Mouse (Mus musculus) MEL-GATA-1-ER (cell line): ENCODE measurements at regions not wholly inside any gene's neighbourhood (a gene's known extent, or its start where the extent isn't known, plus 50 kb on each side); places are given as distances from the start of the nearest gene placed in this dataset.

Experiments
- DNase-seq: peaks from one replicate; pipeline ENCODE4 v3.0.0-alpha.2; 2012; ENCODE audit warnings: low read depth; ENCODE audit errors: extremely low read depth

GRCm38 (mm10) chr10:51056950-51057349, 162.4 kb downstream of the Sim1 start:
- DNase-seq, result no peak

- no peak for DNase-seq
These were observed 163.8 kb downstream of the Sim1 start for GRCm38 (mm10) chr10:51058333-51058732.

GRCm38 (mm10) chr10:51101590-51101989, 207.0 kb downstream of the Sim1 start:
- no peak for DNase-seq

DNA sequence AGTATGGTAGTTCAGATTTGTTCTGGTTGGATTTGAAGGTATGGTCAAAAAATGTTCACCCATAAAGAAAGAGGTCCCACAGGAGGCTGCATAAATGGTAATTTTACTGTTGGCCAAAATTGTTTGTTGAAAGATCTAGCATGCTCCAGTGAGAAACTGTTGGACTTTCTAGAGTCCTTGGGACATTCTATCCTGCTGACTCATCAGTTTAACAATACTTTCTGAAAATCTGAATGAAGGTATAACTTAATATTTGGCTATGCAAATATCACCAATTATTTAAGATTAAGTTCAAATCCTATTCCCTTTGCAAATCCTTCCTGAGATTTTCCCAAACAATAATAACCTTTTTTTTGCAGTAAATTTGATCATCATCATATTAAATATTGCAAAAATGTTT, 257.3 kb downstream of the Sim1 start:
- no peak for DNase-seq

DNA sequence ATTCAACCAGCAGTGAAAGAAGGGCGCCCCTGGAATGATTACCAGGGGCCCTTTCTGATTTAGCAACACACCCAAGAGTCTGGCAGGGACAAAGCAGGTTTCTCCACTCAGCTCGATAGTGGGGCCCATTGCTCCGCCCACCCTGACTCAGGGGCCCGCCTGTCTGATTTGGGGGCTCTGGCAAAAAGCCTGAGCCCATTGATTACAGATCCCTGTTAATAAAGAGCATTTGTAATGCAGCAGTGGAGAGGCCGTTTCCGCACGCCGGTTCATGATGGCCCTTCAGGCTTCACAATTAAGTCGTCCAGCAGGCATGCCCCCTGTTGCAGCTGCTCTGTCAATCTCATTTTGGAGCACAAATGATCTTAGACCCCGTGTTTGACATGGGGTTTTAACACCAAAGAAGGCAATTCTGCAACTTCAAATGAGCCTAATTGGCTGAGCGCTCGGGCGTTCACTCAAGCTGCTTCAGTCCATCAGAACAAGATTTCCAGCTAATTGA, 259.0 kb downstream of the Sim1 start:
- no peak for DNase-seq

- no peak for DNase-seq
These were observed 259.5 kb downstream of the Sim1 start for GRCm38 (mm10) chr10:51154016-51154415.

- DNase-seq, result no peak
These were observed 260.2 kb downstream of the Sim1 start for GRCm38 (mm10) chr10:51154743-51155142.

DNA sequence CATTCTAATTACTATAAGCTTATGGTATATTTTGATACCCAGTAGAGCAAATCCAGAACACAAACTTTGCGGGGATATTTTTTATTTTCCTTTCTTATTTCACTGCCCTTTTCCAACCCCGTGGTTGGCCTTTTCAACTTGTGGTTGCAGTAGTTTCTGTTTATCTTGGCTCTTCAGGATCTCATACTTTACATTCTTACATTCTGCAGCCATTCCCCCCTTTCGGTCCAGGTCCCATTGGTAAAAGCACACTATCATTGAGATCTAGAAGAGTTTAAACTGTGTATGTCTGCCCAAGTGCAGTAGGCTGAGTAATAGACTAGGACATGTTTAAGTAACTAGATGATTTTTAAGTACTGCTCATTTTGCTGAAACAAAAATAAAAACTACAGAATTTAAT, 279.1 kb downstream of the Sim1 start:
- DNase-seq, result no peak

DNA sequence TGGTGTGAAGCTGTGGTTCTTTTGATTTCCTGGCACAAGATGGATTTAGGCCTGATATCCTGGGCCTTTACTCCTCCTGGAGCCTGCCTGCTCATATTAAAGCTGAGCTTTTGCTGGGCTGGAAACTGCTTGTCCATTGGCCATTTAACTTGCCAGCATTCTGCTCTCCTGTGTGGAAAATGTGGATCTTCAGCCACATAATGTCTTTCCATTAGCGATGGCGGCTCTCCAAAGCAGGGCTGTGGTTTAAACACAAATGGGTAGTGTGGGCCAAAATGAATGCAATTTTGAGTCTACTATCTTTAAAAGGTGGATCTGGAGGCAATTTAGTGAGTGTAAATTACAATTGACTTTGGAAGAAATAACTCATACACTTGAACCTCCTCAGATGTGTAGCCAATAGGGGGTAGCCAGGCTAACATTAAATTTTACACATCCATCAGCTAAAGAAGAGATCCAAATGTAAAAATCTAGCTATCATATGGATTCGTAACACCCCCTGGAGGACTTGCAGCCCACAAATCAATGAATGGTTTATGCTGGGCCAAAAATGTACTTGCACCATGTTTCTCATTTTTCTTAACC, 281.5 kb downstream of the Sim1 start:
- DNase-seq, result no peak

DNA sequence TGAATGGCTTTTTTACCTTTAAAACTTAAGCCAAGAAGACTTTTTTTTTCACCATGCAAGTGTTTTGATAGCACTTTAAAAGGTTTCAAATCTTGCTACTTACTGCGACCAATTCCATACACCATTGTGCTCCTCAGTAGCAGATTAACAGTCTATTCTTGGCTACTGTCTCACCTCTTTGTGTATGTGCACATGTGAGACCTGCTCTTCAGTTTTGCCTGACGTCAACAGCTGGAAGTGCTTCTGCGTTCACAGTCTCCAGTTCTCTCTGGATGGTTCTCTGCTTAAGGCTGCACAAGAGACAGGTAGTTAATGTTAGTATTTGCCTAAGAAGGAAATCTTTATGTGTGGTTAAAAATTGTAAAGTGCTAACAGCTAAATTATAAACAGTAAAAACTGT, 282.1 kb downstream of the Sim1 start:
- DNase-seq, result no peak

- DNase-seq, result no peak
These were observed 287.2 kb downstream of the Sim1 start for GRCm38 (mm10) chr10:51181752-51182151.

DNA sequence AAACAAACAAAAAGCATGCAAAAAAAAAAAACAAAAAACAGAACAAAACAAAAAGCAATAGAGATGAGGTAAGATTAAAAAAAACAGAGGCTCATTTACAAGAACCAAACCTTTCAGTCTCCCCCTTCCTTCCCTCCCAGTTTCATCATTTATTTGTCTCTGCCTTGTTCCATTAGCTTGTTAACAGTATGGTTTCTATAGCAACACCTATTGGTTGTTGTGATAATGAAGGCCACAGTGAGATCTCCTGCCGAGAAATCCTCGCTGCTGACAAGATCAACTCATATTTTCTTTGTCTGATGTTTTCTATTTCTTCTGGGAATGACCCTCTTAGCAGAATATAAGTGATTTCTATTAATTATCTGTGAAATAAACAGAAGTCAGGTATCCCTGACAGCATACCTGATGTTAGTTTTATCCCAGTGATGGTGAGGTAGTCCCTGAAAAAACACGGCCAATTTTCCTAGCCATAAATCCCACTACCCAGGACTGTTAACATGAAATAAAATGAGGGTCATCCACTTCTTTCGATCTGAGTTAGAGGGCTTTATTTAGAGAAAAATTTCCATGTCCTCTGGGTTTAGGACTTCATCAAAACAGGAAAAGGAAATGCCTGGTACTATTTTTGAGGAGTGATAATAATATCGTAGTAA, 288.9 kb upstream of the Gm49339 start:
- DNase-seq, result no peak

- DNase-seq, result no peak
These were observed 260.9 kb upstream of the Gm49339 start for GRCm38 (mm10) chr10:51219481-51219880.

GRCm38 (mm10) chr10:51233592-51233991, 246.8 kb upstream of the Gm49339 start:
- no peak for DNase-seq

GRCm38 (mm10) chr10:51235586-51236575, 244.5 kb upstream of the Gm49339 start:
- DNase-seq, result no peak

DNA sequence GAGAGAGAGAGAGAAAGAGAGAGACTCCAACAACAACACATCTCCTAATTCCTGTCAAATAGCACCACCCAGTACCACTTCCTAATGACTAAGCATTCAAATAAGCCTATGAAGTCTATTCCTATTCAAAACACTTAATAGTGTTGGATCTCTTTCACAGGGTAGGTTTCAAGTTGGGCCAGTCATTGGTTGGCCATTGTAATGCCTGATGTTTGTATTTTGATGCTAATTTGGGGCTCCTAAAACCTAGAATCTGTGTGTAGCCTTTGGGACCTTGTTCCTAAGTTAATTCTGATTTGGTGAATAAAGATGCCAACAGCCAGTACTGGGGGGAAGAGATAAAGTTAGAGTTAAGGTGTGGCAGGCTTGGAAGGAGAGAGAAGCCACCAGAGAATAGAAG, 242.3 kb upstream of the Gm49339 start:
- DNase-seq, result no peak

- DNase-seq, result peak; percentile 12
These were observed 227.0 kb upstream of the Gm49339 start for GRCm38 (mm10) chr10:51253439-51253838.

DNA sequence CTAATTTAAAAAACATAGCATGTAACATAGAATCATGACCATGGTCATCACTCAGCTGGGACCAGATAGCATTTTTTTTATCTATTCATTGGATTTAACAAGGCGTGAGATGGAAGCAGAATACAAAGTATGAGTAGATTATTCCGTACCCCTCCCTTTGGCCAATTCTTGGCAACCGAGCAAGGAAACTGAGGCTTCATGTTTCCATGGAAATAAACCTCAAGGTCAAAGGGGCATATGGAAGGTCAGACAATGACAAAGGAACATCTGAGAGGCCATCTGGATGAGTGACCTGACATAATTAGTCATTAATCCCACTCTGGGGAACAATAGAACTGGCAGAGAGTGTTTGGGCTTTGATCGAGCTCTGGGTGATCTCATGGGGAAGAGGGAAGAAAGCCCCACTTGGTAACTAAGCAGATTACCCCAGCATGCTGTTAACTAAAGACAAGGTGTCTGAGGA, 222.8 kb upstream of the Gm49339 start:
- no peak for DNase-seq

GRCm38 (mm10) chr10:51271364-51271763, 209.0 kb upstream of the Gm49339 start:
- DNase-seq, result no peak

DNA sequence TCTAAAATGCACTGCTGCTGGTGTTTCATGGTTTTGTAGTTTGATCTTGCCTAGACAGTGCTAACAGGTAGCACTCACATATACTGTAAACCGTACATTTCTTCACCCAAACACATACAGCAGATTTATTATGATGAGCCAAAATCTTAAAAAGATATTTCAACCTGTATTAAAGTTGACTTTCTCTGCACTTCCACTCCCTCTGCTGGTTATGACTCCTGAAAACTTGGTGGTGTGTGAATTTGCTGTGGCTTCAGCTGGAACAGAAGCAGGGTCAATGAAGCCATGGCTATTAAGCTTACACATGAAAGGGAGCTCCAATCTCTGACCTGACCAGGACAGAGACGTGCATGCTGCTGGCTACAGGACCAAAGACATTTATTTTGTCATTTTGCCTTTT, 202.2 kb upstream of the Gm49339 start:
- no peak for DNase-seq

- DNase-seq, result no peak
These were observed 198.0 kb upstream of the Gm49339 start for GRCm38 (mm10) chr10:51282451-51282850.

GRCm38 (mm10) chr10:51284538-51284937, 195.9 kb upstream of the Gm49339 start:
- no peak for DNase-seq
